Mouse (Mus musculus) adrenal gland, postnatal 25 days (tissue): ENCODE data around the gene Egflam. TPM values are rescaled to one million over a fixed set of nuclear protein-coding genes. Genes with fewer than 3 reads are reported as not detected.

Source experiments
- DNase-seq: peaks from one replicate; pipeline ENCODE4 v3.0.0; 2021; ENCODE audit warnings: mixed read lengths
- long read RNA-seq: library from polyadenylated mRNA; stranded (forward); transcript quantifications from one replicate; pipeline ENCODE4 v2.0.0, GENCODE M21; 2021
- total RNA-seq: library from RNA; stranded (reverse); gene quantifications from 2 replicates; pipeline ENCODE4 v1.2.3, GENCODE M21; 2021

The Egflam gene
- 1.5 and 3.4 TPM in 2 replicates for total RNA-seq
- long read RNA-seq, full-length matches to known transcripts, result 6 of 7 reads
- long read RNA-seq, partial matches to known transcripts, result 1 of 7 reads
- long read RNA-seq, other reads (novel, unspliced or antisense), result 0 of 7 reads

DNA sequence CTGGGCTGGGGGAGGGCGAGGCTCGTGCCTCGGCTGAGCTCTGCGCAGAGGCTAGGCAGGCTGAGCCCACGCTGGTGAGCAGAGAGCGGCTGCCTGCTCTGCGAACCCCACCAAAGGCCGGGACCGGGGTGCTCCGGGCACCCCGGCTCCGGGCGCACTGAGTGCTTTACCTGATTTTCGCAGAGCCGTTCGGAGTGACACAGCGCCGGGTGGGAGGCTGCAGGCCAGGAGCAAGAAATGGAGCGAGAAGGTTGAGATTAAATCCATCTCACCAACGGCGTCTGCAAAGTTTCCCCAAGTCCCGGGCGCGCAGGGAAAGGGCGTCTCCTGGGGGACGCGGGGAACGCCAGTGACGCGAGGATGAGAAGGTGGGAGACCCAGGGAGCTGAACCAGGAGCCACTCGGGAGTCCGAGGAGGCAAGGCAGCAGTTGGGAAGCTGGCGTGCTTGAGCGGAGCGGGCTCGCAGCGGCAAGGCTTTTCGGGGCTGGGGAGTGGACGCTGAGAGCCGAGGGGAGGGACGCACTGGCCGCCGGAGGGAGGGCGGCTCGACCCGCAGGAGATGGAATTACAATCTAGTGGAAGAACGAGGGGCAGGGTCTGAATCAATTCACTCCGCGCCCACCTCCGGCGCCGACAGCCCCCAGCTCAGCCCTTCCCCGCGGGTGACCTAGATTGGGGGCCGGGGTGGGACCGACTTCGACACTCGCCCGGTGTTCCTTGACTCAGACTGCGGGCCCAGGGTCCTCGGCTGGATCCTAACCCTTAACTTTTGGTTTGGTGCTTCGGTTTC lies at the start of gene Egflam:
Egflam (minus strand) TSS at position 578 of the 791 bp plus-strand sequence.
- peak; percentile 26 for DNase-seq

DNA sequence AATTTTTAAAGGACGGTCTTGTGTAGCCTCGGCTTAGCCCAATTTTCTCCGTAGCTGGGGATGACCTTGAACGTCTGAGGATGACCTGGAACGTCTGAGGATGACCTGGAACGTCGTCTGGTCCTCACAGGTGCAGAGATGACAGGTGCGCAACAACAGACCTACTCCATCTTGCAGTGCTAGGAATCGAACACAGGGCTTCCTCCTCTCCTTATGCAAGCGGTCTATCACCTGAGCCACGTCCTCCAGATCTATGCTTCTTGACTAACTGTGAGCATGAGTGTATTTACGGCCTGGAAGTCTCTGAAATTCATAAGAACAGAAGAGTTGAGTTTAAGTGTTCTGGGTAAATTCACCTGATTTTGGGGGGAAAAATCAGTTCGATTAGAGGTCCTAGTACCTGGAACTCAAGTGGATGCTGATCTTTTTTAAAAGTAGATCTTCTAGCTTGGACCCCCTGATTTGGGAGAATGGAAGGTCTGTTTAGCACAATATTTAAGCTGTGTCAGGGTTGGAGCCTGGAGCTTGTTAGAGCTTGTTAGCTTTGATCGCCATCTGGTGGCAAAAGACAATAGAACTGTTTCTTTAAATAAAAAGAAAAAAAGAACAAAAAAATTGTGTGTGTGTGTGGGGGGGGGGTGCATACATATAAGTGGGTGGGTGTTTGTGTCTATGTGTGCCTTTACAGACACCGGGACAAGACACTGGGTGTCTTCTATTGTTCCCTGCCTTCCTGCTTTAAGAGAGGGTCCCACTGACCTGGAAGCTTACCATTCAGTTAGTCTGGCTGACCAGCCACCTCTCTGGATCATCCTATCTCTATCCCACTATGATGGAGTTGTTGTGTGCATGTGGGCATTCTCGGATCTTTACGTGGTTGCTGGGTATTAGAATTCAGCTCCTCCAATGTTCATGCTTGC lies 45.5 kb upstream of the Egflam start:
- no peak for DNase-seq

- DNase-seq, result no peak
Observed at GRCm38 (mm10) chr15:7442148-7443100, 44.2 kb upstream of the Egflam start.

GRCm38 (mm10) chr15:7424282-7424681 lies 26.1 kb upstream of the Egflam start:
- DNase-seq, result no peak

GRCm38 (mm10) chr15:7404521-7404920 lies 6.3 kb upstream of the Egflam start:
- no peak for DNase-seq

DNA sequence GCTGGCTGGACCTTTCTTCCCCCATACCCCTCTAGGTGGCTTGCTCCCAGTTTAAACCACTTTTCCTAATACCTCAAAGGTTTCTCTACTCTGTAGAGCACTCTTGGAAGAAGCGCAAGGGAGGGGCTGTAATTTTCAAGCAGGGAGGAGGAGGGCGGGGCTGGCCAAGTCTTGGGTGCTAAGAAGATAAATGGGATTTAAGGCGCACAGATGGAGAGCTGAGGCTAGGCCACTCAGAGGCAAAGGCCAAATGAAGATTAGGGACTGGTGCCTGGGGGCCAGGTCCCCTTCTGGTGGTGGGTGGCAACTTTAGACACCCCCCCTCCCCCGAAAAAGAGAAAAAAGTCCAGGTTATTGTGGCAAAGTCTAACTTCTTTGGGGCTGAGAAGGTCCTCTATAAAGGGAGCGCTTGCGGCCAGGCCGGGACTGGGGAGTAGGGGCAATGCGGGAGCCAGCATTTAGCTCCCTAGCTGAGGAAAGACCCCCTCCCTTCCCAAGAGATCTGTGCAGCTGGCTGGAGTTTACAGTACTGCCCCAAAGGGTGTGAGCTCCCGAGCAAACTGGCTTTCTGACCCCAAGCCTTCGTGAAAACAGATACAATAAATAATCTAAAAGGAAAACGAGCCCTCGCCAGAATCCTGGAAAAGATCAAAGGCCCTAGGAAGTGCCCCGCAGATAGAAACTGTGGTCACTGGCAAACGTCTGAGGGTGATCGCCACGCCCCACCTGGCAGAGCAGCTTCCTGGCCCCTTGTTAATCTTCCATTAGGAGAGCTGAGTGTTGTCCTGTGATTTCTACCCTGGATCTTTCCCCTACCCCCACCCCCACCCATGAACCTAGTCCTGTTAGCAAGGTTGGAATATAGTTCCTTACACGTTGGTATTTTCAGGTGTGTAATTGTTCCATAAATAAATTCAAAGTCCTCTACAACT lies 680 bp upstream of the Egflam start:
- no peak for DNase-seq

GRCm38 (mm10) chr15:7397446-7397817 lies 763 bp downstream of the Egflam start:
- DNase-seq, result no peak

GRCm38 (mm10) chr15:7383349-7383748 lies 14.8 kb downstream of the Egflam start:
- no peak for DNase-seq

GRCm38 (mm10) chr15:7382457-7382856 lies 15.7 kb downstream of the Egflam start:
- DNase-seq, result no peak

GRCm38 (mm10) chr15:7352635-7353051 lies 45.6 kb downstream of the Egflam start:
- no peak for DNase-seq

- DNase-seq, result no peak
Observed at GRCm38 (mm10) chr15:7340703-7341309, 57.4 kb downstream of the Egflam start.

DNA sequence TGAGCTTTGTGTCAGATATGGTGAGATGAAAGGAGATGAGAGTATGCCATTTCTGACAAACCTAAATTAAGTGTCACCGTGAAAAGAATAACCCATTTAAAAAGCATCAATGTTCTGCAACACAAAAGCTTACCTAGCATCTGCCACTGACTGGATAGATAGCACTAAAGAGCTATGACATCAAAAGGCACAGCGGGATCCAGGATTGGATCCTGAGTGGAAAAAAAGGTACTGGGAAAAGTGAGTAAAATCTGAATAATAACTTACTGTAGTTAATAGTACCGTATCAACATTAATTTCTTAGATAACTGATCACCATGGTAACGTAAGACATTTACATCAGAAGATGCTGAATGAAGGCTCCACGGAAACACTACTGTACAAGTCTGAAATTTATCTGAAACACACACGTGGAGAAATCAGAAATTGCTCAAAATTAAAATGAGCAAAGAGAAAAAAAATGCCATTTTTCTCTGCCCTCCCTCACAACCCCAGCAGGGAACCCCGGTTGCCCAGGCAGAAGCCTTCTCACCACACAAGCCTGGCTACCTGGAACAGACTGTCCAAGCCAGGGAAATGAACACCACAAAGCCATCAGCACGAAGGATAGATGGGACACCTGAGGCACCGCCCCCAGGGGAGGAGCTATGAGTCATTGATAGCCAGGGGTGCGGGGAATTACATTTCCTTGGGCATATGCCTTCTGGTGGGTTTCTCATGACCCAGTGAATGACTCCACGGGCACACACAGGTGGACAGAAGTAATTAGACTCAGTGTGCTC lies 63.5 kb downstream of the Egflam start:
- no peak for DNase-seq

DNA sequence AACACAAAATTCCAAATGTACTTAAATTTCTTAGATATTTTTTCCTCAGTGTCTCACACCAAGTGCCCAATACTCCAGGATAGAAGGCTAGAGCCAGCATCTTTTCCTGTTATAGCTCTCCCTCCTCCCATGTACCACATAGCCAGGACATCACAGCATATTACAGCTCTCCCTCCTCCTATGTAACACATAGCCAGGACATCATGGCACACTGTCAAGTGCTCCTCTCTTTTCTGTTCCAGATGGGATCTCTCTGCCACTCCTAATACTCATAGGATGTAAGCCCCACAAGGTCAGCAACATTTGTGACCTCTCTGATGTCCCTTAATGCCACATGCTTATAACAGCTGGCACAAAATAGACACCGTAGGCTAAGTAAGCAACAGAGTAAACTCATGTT lies 65.3 kb downstream of the Egflam start:
- DNase-seq, result no peak

DNA sequence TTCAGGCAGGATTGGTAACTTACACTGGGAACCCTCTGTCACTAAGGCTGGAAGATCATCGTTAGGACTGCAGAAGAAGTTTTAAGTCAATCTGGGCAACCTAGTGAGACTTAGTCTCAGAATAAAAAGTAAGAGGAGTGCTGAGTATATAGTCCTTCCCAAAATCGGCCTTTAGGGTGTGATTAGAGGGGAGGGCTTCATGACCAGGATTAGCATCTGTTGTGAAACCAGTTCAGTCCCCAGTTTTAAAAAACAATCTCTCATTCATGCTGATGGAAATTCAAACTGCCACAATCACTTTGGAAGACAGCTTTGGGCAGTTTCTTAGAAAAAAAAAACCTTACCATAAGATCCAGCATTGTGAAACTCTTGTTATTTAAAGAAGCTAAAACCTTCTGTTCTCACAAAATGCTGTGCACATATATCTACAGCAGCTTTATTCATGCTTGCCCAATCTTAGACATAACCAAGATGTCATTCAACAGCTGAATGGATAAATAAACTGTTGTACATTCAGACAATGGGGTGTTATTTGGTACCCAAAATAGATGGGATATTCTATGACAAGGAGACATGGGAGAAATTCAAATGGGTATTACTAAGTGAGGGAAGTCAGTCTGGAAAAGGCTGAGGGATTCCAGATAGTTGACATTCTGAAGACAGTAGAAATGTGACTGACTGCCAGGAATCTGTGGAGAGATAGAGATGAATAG lies 75.4 kb downstream of the Egflam start:
- DNase-seq, result no peak

DNA sequence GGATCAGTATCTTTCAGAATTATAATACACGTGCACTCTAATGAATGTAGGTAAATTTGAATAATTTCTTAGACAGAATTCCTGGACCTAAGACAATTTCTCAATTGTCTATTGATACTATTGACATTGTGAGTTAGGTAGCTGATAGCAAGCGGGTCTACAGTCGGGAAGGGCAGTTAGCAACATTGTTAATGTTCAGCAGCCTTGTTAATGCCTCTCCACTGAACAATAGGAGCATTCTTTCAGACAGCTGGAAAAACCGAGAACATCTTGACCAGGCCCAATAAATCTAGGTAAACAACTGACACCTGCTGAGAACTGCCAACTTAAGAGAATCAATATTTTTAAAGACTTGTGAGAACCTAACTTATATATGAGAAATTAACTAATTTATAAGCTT lies 77.3 kb downstream of the Egflam start:
- DNase-seq, result no peak

GRCm38 (mm10) chr15:7315539-7315938 lies 82.7 kb downstream of the Egflam start:
- DNase-seq, result no peak

GRCm38 (mm10) chr15:7308711-7309110 lies 89.5 kb downstream of the Egflam start:
- DNase-seq, result no peak

DNA sequence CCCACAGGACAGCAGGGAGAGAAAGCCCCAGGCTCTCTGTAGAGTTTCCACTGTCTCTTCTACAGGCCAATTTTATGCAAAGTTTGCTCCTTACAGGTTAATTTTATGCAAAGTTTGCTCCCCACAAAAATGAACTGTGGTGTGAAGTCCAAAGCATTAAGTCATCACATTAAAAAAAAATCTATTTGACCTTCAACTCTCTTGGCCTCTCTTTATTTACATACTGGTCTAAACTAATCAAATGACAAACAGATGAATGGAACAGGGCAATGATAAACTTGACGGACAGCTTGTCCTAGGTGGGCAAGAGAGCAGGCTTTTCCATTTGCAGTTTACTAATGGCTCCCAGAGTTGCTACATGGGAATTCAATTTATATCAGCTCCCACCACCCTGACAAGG lies 98.3 kb downstream of the Egflam start:
- no peak for DNase-seq

GRCm38 (mm10) chr15:7295199-7295598 lies 103.0 kb downstream of the Egflam start:
- no peak for DNase-seq
